Mouse (Mus musculus) frontal cortex, postnatal 36 days (tissue): ENCODE measurements around the gene Bex1.

Experiments used
- DNase-seq, 2 experiments: peaks; one replicate each; pipeline ENCODE4 v3.0.0; 2022; ENCODE audit warnings: low spot score in 2 of 2

Bex1 gene

DNA sequence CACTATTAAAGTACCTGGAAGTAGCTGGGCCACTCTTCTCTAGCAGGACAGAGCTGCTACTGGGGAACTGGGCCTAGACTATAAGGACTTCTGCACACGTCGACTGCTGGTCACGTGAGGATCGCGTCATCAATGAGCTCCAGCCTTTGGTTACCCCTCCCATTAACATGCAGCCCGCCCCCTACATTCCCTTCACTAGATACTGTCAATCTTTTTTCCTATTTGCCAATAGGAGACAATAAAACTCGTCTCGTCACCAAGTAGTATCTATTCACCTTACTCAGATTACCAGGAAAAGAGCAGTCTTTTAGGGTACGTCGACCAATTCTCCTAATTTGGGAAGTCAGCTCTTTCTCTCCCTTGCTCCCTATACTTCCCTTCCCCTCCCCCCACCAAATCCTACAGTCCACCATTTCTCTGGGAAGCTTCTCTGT is 43.2 kb downstream of the Bex1 start, which contains the start of gene Tceal8:
Tceal8 (minus strand) TSS at position 225 of the 434 bp plus-strand sequence.
- DNase-seq, result peak; percentile 55 to 76

DNA sequence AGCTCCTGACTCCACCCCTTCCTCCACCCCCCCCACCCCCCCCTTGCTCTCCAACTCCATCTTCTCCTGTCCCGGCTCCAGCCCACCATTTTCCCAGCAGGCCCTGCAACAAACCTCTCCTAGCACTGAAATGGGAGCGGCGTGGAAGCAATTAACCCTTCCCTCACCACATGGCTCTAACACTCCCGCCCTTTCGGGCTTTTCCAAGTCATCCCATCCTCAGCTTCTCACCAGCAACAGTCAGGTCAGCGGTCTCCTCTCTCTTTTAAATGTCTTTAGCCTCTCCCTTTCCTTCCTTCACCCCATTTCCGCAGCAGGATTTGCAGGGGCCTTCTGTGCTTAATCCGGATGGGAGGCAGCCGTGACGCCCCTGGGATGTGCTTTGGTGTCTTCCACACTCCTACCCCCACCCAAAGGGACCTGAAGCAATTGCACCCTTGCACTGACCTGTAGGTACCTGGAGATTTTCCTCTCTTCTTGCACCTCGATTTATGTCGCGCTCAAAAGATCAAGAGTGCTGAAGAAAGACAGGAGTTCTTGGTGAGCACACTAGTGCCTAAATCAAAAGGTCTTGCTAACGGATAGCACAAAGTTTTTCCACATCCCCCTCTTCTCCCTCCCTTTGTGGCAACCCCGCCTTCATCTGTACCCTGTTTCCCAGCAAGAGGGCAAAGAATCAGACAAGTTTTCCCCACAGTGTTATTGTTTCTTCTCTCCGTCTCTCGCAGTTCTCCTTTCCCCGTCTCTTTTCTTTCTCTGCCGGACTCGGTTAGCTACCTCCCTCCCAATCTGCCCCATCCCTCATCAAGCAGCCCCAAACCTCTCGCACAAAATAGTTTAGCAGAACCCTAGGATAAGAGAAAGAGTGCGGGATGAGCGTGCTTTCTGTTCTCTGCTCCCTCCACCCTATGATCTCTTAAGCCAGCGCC is 43.9 kb downstream of the Bex1 start:
- peak; percentile 26 to 45 for DNase-seq

- DNase-seq, result no peak
Observed at GRCm38 (mm10) chrX:136170625-136171024, 44.7 kb downstream of the Bex1 start.
